Mouse (Mus musculus) 3T3-L1 (cell line): ENCODE results near the gene Spink2.
"Not testable (repeated sequence)": the region's sequence is repeated elsewhere in the genome, so short reads cannot be mapped to it uniquely, and the experiment has no call there.

Source experiments
- DNase-seq: peaks from one replicate; pipeline ENCODE4 v3.0.0-alpha.2; 2015; ENCODE audit warnings: low read depth, low spot score

Gene Spink2

GRCm38 (mm10) chr5:77211236-77211635 lies at the start of gene Spink2:
Gene Spink2, minus strand, starts transcription at chr5:77211471.
- no peak for DNase-seq

- DNase-seq = no peak
Measured at GRCm38 (mm10) chr5:77260141-77260540, 48.9 kb upstream of the Spink2 start.

GRCm38 (mm10) chr5:77259315-77259714 lies 48.0 kb upstream of the Spink2 start:
- no peak for DNase-seq

- DNase-seq = no peak
Measured at GRCm38 (mm10) chr5:77257603-77258002, 46.3 kb upstream of the Spink2 start.

- DNase-seq = no peak
Measured at GRCm38 (mm10) chr5:77254402-77254801, 43.1 kb upstream of the Spink2 start.

GRCm38 (mm10) chr5:77253154-77253553 lies 41.9 kb upstream of the Spink2 start:
- peak; percentile 49 for DNase-seq

- peak; percentile 78 for DNase-seq
Measured at GRCm38 (mm10) chr5:77252115-77252827, 41.0 kb upstream of the Spink2 start.

GRCm38 (mm10) chr5:77251656-77252055 lies 40.4 kb upstream of the Spink2 start:
- peak; percentile 23 for DNase-seq

- DNase-seq = no peak
Measured at GRCm38 (mm10) chr5:77250083-77250482, 38.8 kb upstream of the Spink2 start.

GRCm38 (mm10) chr5:77245787-77246671 lies 34.8 kb upstream of the Spink2 start:
- peak; percentile 28 for DNase-seq

- no peak for DNase-seq
Measured at GRCm38 (mm10) chr5:77245463-77245786, 34.2 kb upstream of the Spink2 start.

GRCm38 (mm10) chr5:77244331-77244987 lies 33.2 kb upstream of the Spink2 start:
- DNase-seq = no peak

GRCm38 (mm10) chr5:77237104-77237503 lies 25.8 kb upstream of the Spink2 start:
- no peak for DNase-seq

- DNase-seq = no peak
Measured at GRCm38 (mm10) chr5:77234921-77235320, 23.6 kb upstream of the Spink2 start.

GRCm38 (mm10) chr5:77231863-77232262 lies 20.6 kb upstream of the Spink2 start:
- not testable (repeated sequence) for DNase-seq

GRCm38 (mm10) chr5:77228986-77229385 lies 17.7 kb upstream of the Spink2 start:
- peak; percentile 75 for DNase-seq

- DNase-seq = peak; percentile 29
Measured at GRCm38 (mm10) chr5:77223043-77223975, 12.0 kb upstream of the Spink2 start.

GRCm38 (mm10) chr5:77217724-77218123 lies 6.5 kb upstream of the Spink2 start:
- DNase-seq = peak; percentile 74

- DNase-seq = peak; percentile 97
Measured at GRCm38 (mm10) chr5:77217211-77217610, 5.9 kb upstream of the Spink2 start.

- no peak for DNase-seq
Measured at GRCm38 (mm10) chr5:77206134-77206533, 5.1 kb downstream of the Spink2 start.

GRCm38 (mm10) chr5:77202238-77202637 lies 9.0 kb downstream of the Spink2 start:
- no peak for DNase-seq
